8 mouse cellular contexts compared by ENCODE assay signal in genomic region chr10:63099941-63100562, GRCm38 (mm10). TPM values are rescaled to one million over a fixed set of nuclear protein-coding genes. Genes with fewer than 3 reads are reported as not detected.
DNase-seq lines count a peak whose midpoint lies in the region; ATAC-seq and TF ChIP-seq lines count a peak whose summit lies in the region.

No protein-coding gene starts in this region.

- H3K9ac ChIP-seq in heart, embryonic 13.5 days: peak overlapping the region; percentile 81
- H3K9ac ChIP-seq in liver, embryonic 14.5 days (replicated peaks): no peak overlapping the region

- H3K4me2 ChIP-seq in heart, embryonic 13.5 days: peak overlapping the region; percentile 97
- H3K4me2 ChIP-seq in liver, embryonic 14.5 days (ENCODE audit: low read depth): peak overlapping the region; percentile 67

- peak; percentile 51; the same call in 1 of the 2 replicates for ATAC-seq in heart, embryonic 13.5 days (ENCODE audit: extremely low read depth, insufficient number of reproducible peaks, low FRiP score, low TSS enrichment)
- ATAC-seq in liver, embryonic 14.5 days (ENCODE audit: insufficient read depth): no peak
- no peak for ATAC-seq in activated CD4-positive, CD25-positive, alpha-beta regulatory T cell, adult 4 months

- peaks cover 53% of the 10 kb centered on the region for H3K27me3 ChIP-seq in heart, embryonic 13.5 days (replicated peaks)
- peaks cover 33% of the 10 kb centered on the region for H3K27me3 ChIP-seq in liver, embryonic 14.5 days (ENCODE audit: control insufficient read depth, insufficient read depth, low read length)

- TF ChIP-seq EP300 in liver, embryonic 14.5 days (IDR thresholded peaks at IDR 0.05; ENCODE audit: low read depth): no peak

- H3K4me1 ChIP-seq in heart, embryonic 13.5 days: peaks cover 11% of the 10 kb centered on the region
- H3K4me1 ChIP-seq in liver, embryonic 14.5 days (replicated peaks; ENCODE audit: control insufficient read depth in 2 of 2, insufficient read depth in 2 of 2, low read length in 1 of 2): no peaks in the 10 kb centered on the region

- no peak for TF ChIP-seq CTCF in liver, embryonic 14.5 days (IDR thresholded peaks at IDR 0.05; ENCODE audit: low read depth)

- DNase-seq in urinary bladder, adult 2 months (ENCODE audit: low spot score): peak; percentile 24
- no peak for DNase-seq in urinary bladder, postnatal 10 days (ENCODE audit: low spot score)
- peak; percentile 72 for DNase-seq in embryo, embryonic 9.5 days (ENCODE audit: extremely low spot score)
- DNase-seq in kidney, postnatal 4 days: peak; percentile 67 to 75
- DNase-seq in liver, embryonic 14.5 days (ENCODE audit: low read depth in 3 of 3, low spot score in 3 of 3): no peak
- DNase-seq in retina, embryonic 14.5 days (ENCODE audit: low spot score): peak; percentile 72

- WGBS in heart, embryonic 13.5 days: under 1% methylated on average over 62 of the region's 62 CpGs
- under 1% methylated on average over 62 of the region's 62 CpGs for WGBS in liver, embryonic 14.5 days (ENCODE audit: insufficient replicate concordance)

- no peaks in the 10 kb centered on the region for H3K9me3 ChIP-seq in heart, embryonic 13.5 days
- H3K9me3 ChIP-seq in liver, embryonic 14.5 days (ENCODE audit: control insufficient read depth, low read length): no peaks in the 10 kb centered on the region

- H3K27ac ChIP-seq in heart, embryonic 13.5 days (replicated peaks): no peak overlapping the region
- no peak overlapping the region for H3K27ac ChIP-seq in liver, embryonic 14.5 days

- H3K4me3 ChIP-seq in heart, embryonic 13.5 days: peak overlapping the region; percentile 67
- peak overlapping the region; percentile 27 to 49 for H3K4me3 ChIP-seq in liver, embryonic 14.5 days (ENCODE audit: insufficient read depth in 1 of 2, low read depth in 2 of 2, low read length in 2 of 2)

- H3K36me3 ChIP-seq in heart, embryonic 13.5 days: no peaks in the 10 kb centered on the region
- H3K36me3 ChIP-seq in liver, embryonic 14.5 days (replicated peaks; ENCODE audit: control insufficient read depth, insufficient read depth, low read depth): no peaks in the 10 kb centered on the region

RNA-seq across cellular contexts. Expression of gene Atoh7, which starts 0.6 kb away (rescaled TPM):
- 0.06 and 0.07 TPM in 2 replicates for polyA plus RNA-seq in urinary bladder, adult 2 months (2012; rRNA removed)
- polyA plus RNA-seq in heart, embryonic 13.5 days (2015; fragmentation: Nextera tagmentation; extraction: Ambion mirVana): not detected in 2 replicates
- polyA plus RNA-seq in liver, embryonic 14.5 days (2012; rRNA removed): 0.02 TPM in 1 of 2 replicates, not detected in the other
- polyA plus RNA-seq in liver, embryonic 14.5 days (2014; fragmentation: Nextera tagmentation; extraction: Ambion mirVana): not detected in 2 replicates
- polyA plus RNA-seq in activated CD4-positive, CD25-positive, alpha-beta regulatory T cell, adult 4 months (2017; shearing (Covaris generic)): not detected

RNA-seq across cellular contexts. Expression of gene Pbld1, which starts 40.1 kb away (rescaled TPM):
- polyA plus RNA-seq in urinary bladder, adult 2 months (2012; rRNA removed): 4.4 and 4.6 TPM in 2 replicates
- polyA plus RNA-seq in heart, embryonic 13.5 days (2015; fragmentation: Nextera tagmentation; extraction: Ambion mirVana): 0.33 and 0.61 TPM in 2 replicates
- 3.1 and 3.8 TPM in 2 replicates for polyA plus RNA-seq in liver, embryonic 14.5 days (2012; rRNA removed)
- 4.9 and 5.2 TPM in 2 replicates for polyA plus RNA-seq in liver, embryonic 14.5 days (2014; fragmentation: Nextera tagmentation; extraction: Ambion mirVana)
- polyA plus RNA-seq in activated CD4-positive, CD25-positive, alpha-beta regulatory T cell, adult 4 months (2017; shearing (Covaris generic)): not detected

Comparison
In these comparisons a context has a peak if more than half of its experiments do, and no peak if none do; other contexts are left out.
1. DNase-seq: peak in urinary bladder, adult 2 months (single experiment), embryo, embryonic 9.5 days (single experiment), kidney, postnatal 4 days (2 of 2) and retina, embryonic 14.5 days (single experiment); none in urinary bladder, postnatal 10 days (single experiment) and liver, embryonic 14.5 days (0 of 3).